Mouse (Mus musculus): ENCODE data around the gene 1700001P01Rik. TPM values are rescaled to one million over a fixed set of nuclear protein-coding genes. Genes with fewer than 3 reads are reported as not detected.

Gene 1700001P01Rik
- total and polyA plus RNA-seq, 2 experiments from 2014 or later = not detected

- no peaks in the 10 kb centered on the region for H3K27me3 ChIP-seq (ENCODE audit: insufficient read depth, low read length)
- under 1% methylated on average over 10 of the region's 10 CpGs for WGBS
- TF ChIP-seq CTCF (IDR thresholded peaks at IDR 0.05; ENCODE audit: low read depth) = no peak
- H3K9me3 ChIP-seq (ENCODE audit: low read length) = no peaks in the 10 kb centered on the region
- peak overlapping the region; percentile 92 for H3K9ac ChIP-seq (replicated peaks; ENCODE audit: low read length)
- peak overlapping the region; percentile 94 for H3K27ac ChIP-seq
- H3K4me3 ChIP-seq (ENCODE audit: low read length) = peak overlapping the region; percentile 76
- peak; percentile 60 for ATAC-seq
- no peak for DNase-seq (ENCODE audit: low spot score)
- H3K4me1 ChIP-seq (ENCODE audit: insufficient read depth, low read length) = peaks cover 7% of the 10 kb centered on the region; the same call in 1 of the 2 replicates
- H3K36me3 ChIP-seq (ENCODE audit: insufficient read depth, low read length) = peaks cover 20% of the 10 kb centered on the region
- H3K4me2 ChIP-seq (ENCODE audit: low read depth, low read length) = peak overlapping the region; percentile 70
Observed at GRCm38 (mm10) chr11:97782564-97782895, 6.8 kb upstream of the 1700001P01Rik start.

- peak; percentile 99 for DNase-seq (ENCODE audit: low spot score)
- Histone ChIP-seq H3K4me3 (ENCODE audit: low read length) (peak within 1 kb of the TSS; percentile 76), H3K4me1 (ENCODE audit: insufficient read depth, low read length) (peaks cover 7% of the 10 kb centered on the region; the same call in 1 of the 2 replicates), H3K27ac (peak within 1 kb of the TSS; percentile 94), H3K9me3 (ENCODE audit: low read length) (no peaks in the 10 kb centered on the region), H3K27me3 (ENCODE audit: insufficient read depth, low read length) (no peaks in the 10 kb centered on the region), H3K9ac (replicated peaks; ENCODE audit: low read length) (peak within 1 kb of the TSS; percentile 92), H3K36me3 (ENCODE audit: insufficient read depth, low read length) (peaks cover 25% of the 10 kb centered on the region), H3K4me2 (ENCODE audit: low read depth, low read length) (peak within 1 kb of the TSS; percentile 70)
- peak; percentile 98 for ATAC-seq
- WGBS = under 1% methylated on average over 64 of the region's 67 CpGs
- no peak for TF ChIP-seq CTCF (IDR thresholded peaks at IDR 0.05; ENCODE audit: low read depth)
Observed at GRCm38 (mm10) chr11:97781832-97782563, 6.3 kb upstream of the 1700001P01Rik start, which contains the start of gene Rpl23. TSS of gene Rpl23 (minus strand) at chr11:97782437.

- ATAC-seq = no peak; the same call in 1 of the 2 replicates
- peak overlapping the region; percentile 94 for H3K27ac ChIP-seq
- no peaks in the 10 kb centered on the region for H3K27me3 ChIP-seq (ENCODE audit: insufficient read depth, low read length)
- peak overlapping the region; percentile 92 for H3K9ac ChIP-seq (replicated peaks; ENCODE audit: low read length)
- 2% methylated on average over 11 of the region's 11 CpGs for WGBS
- peaks cover 28% of the 10 kb centered on the region for H3K36me3 ChIP-seq (ENCODE audit: insufficient read depth, low read length)
- H3K9me3 ChIP-seq (ENCODE audit: low read length) = no peaks in the 10 kb centered on the region
- peak overlapping the region; percentile 76 for H3K4me3 ChIP-seq (ENCODE audit: low read length)
- no peak for DNase-seq (ENCODE audit: low spot score)
- peaks cover 7% of the 10 kb centered on the region; the same call in 1 of the 2 replicates for H3K4me1 ChIP-seq (ENCODE audit: insufficient read depth, low read length)
- no peak for TF ChIP-seq CTCF (IDR thresholded peaks at IDR 0.05; ENCODE audit: low read depth)
- H3K4me2 ChIP-seq (ENCODE audit: low read depth, low read length) = peak overlapping the region; percentile 70
Observed at GRCm38 (mm10) chr11:97781478-97781831, 5.7 kb upstream of the 1700001P01Rik start.

- Histone ChIP-seq H3K27me3 (ENCODE audit: insufficient read depth, low read length) (no peaks in the 10 kb centered on the region), H3K4me2 (ENCODE audit: low read depth, low read length) (peak overlapping the region; percentile 70), H3K36me3 (ENCODE audit: insufficient read depth, low read length) (peaks cover 29% of the 10 kb centered on the region), H3K4me1 (ENCODE audit: insufficient read depth, low read length) (peaks cover 7% of the 10 kb centered on the region; the same call in 1 of the 2 replicates), H3K9ac (replicated peaks; ENCODE audit: low read length) (no peak overlapping the region), H3K4me3 (ENCODE audit: low read length) (no peak overlapping the region), H3K27ac (no peak overlapping the region), H3K9me3 (ENCODE audit: low read length) (no peaks in the 10 kb centered on the region)
- WGBS = 76% methylated on average over 2 of the region's 2 CpGs
- TF ChIP-seq CTCF (IDR thresholded peaks at IDR 0.05; ENCODE audit: low read depth) = no peak
- ATAC-seq = no peak
- DNase-seq (ENCODE audit: low spot score) = no peak
Observed at GRCm38 (mm10) chr11:97779968-97780701, 4.4 kb upstream of the 1700001P01Rik start.

- DNase-seq (ENCODE audit: low spot score) (no peak), ATAC-seq (no peak)
- H3K4me2 ChIP-seq (ENCODE audit: low read depth, low read length) = no peak overlapping the region
- no peak overlapping the region for H3K27ac ChIP-seq
- H3K4me1 ChIP-seq (ENCODE audit: insufficient read depth, low read length) = peaks cover 7% of the 10 kb centered on the region; the same call in 1 of the 2 replicates
- no peak for TF ChIP-seq CTCF (IDR thresholded peaks at IDR 0.05; ENCODE audit: low read depth)
- no peaks in the 10 kb centered on the region for H3K9me3 ChIP-seq (ENCODE audit: low read length)
- H3K9ac ChIP-seq (replicated peaks; ENCODE audit: low read length) = no peak overlapping the region
- no peaks in the 10 kb centered on the region for H3K27me3 ChIP-seq (ENCODE audit: insufficient read depth, low read length)
- H3K36me3 ChIP-seq (ENCODE audit: insufficient read depth, low read length) = peaks cover 29% of the 10 kb centered on the region
- no peak overlapping the region for H3K4me3 ChIP-seq (ENCODE audit: low read length)
- 96% methylated on average over 1 of the region's 1 CpGs for WGBS
Observed at GRCm38 (mm10) chr11:97778918-97779317, 3.2 kb upstream of the 1700001P01Rik start.

DNA sequence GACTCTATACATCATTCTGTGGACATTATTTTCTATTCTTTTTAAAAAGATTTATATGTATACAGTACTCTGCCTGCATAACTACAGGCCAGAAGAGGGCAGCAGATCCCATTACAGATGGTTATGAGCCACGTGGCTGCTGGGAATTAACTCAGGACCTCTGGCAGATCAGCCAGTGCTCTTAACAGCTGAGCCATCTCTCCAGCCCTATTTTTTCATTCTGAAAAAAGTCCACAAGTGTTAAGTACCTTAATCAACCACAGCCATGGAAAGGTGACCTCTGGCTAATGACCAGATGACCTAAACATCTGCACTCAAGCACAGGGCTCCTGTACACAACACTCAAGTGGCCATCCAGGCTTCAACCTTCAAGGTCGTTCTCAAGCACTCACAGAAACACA is 1.4 kb upstream of the 1700001P01Rik start:
- Histone ChIP-seq H3K9ac (replicated peaks; ENCODE audit: low read length) (no peak overlapping the region), H3K9me3 (ENCODE audit: low read length) (no peaks in the 10 kb centered on the region), H3K4me2 (ENCODE audit: low read depth, low read length) (no peak overlapping the region), H3K27me3 (ENCODE audit: insufficient read depth, low read length) (no peaks in the 10 kb centered on the region), H3K36me3 (ENCODE audit: insufficient read depth, low read length) (peaks cover 29% of the 10 kb centered on the region), H3K27ac (no peak overlapping the region), H3K4me3 (ENCODE audit: low read length) (no peak overlapping the region), H3K4me1 (ENCODE audit: insufficient read depth, low read length) (peaks cover 7% of the 10 kb centered on the region; the same call in 1 of the 2 replicates)
- ATAC-seq (peak; percentile 47), DNase-seq (ENCODE audit: low spot score) (peak; percentile 59)
- WGBS = 45% methylated on average over 2 of the region's 2 CpGs
- peak; percentile 58 for TF ChIP-seq CTCF (IDR thresholded peaks at IDR 0.05; ENCODE audit: low read depth)

Data from hindbrain, postnatal 0 days (tissue).